Mouse (Mus musculus) retina, postnatal 7 days (tissue): ENCODE results near the gene Ice1.

Experiments
- DNase-seq: peaks from one replicate; pipeline ENCODE4 v3.0.0-alpha.2; 2012; ENCODE audit warnings: low read depth, low spot score

Gene Ice1

GRCm38 (mm10) chr13:70574216-70574615, 63.2 kb downstream of the Ice1 start:
- no peak for DNase-seq

- DNase-seq: no peak
Measured at GRCm38 (mm10) chr13:70567889-70568288, 69.5 kb downstream of the Ice1 start.

DNA sequence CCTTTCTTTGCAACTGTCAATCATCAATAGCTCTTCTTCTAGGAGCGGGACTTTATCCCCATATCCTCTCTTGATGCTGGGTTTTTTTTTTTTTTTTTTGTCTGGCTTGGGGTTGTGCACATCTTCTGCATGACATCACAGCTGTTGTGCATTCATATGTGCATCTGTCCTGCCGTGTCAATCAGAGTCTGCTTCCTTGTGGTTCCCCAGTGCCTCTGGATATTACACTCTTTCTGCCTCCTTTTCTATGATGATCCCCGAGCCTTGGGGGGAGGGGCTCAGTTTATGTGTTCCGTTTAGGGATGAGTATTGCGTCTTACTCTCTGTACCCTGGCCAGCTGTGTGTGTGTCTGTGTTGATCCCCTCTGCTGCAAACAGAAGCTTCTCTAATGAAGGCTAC, 84.0 kb downstream of the Ice1 start:
- no peak for DNase-seq

DNA sequence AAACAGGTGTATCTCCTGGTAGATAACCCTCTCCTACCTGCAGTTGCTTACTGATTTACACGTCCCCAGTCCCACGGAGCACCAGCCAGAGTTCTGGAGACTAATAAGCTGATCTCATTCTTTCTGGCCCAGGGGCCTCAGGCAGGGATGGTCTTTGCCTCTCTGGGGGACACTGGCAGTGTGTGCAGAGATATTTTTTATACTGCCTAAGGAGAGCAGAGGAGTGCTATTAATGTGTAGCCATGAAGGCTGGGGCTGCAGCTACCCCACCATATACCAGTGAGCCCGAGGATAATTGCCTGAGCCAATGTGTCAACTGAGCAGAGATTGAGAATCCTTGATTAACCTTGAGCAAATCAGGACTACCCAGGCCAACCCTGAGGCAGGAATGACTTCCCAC, 90.0 kb downstream of the Ice1 start:
- DNase-seq: no peak

DNA sequence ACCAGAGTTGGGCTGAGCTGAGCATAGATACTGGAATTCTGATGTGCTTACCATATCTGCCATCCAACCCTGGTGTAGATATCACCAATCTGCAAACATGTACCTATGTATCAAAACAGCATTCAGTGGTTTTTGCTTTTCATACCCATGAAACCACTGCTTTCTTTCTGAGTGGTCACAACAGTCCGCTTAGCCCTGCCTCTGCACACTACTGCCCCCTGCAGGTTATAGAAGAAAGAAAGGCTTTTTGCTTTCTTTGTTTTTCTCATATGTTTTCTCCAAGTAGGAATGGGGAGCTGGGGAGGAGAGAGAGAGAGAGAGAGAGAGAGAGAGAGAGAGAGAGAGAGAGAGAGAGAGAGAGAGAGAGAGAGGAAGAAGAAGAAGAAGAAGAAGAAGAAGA, 92.2 kb downstream of the Ice1 start:
- peak; percentile 37 for DNase-seq

DNA sequence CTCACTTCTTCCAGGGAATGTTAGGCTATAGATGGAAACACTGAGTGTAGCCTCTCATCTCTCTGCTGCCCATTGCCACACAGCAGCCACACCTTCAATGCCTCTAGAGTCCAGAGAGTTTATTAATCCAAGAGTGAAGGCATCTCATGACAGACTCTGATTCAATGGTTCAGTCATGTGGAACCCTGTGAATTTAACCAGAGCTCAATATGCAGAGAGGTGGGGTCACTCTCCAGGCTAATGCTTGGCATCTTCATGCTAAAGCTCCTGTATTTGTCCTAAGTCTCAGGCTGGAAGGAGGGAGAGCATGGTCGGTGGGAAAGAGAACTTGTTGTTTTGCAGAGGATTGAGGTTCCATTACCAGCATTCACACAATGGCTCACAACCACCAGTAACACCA, 97.6 kb downstream of the Ice1 start:
- no peak for DNase-seq

DNA sequence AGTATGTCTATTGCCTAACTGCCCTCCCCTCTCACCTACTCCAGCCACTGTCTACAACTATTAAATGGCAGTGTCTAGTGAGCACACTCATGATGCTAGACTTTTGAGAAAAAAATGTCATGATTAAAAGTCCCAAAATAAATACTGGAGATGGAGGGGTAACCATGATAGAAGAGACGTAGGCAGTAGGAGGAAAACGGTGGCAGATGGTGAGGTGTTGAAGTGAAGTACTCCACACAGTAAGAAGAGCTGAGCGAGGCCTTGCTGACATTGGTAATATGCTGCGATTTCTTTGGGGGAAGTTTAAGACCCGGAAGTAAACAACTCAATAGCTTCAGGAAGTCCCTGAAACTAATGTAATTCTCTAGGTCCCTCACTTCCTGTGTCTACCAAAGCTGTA, 104.0 kb downstream of the Ice1 start:
- DNase-seq: no peak

- no peak for DNase-seq
Measured at GRCm38 (mm10) chr13:70532719-70533118, 104.7 kb downstream of the Ice1 start.

GRCm38 (mm10) chr13:70517651-70518050, 119.8 kb downstream of the Ice1 start:
- no peak for DNase-seq

- no peak for DNase-seq
Measured at GRCm38 (mm10) chr13:70515004-70515403, 122.4 kb downstream of the Ice1 start.

DNA sequence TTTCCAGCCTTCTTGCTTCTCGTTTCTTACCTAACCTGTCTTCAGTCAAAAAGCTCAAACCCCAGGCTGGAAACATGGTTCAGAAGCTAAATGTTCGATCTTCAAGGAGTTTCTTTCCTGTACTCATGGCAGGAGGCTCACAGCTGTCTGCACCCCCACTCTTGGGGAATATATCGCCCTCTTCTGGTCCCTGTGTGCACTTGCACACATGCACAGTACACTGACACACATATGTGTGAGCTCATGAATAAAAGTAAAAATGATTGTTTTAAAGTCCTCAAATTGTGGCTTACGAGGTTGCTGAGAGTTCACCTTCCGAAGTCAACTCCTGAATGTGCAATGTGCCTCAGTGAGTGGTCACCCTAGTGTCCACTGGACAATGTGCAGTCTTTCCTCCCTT, 127.2 kb downstream of the Ice1 start:
- DNase-seq: no peak

GRCm38 (mm10) chr13:70509375-70510016, 127.9 kb downstream of the Ice1 start:
- DNase-seq: no peak

- no peak for DNase-seq
Measured at GRCm38 (mm10) chr13:70508708-70509374, 128.6 kb downstream of the Ice1 start.
